Mouse (Mus musculus) hindbrain, embryonic 16.5 days (tissue): ENCODE results near the gene Dnaic1. TPM values are rescaled to one million over a fixed set of nuclear protein-coding genes. Genes with fewer than 3 reads are reported as not detected.

ENCODE experiments used
- ATAC-seq: fragments of 200-750 bp; cut with Nextera tagmentation; 2 replicates; pipeline ENCODE4 v1.8.0; 2017; ENCODE audit warnings: moderate TSS enrichment, moderate library complexity
- H3K27ac ChIP-seq: fragments of 300-500 bp; sonication (generic); 2 replicates; pipeline ENCODE4 v1.5.1; 2014; ENCODE audit warnings: low read depth, mild to moderate bottlenecking, control low read depth, low read length, moderate library complexity
- H3K27me3 ChIP-seq: fragments of 300-500 bp; sonication (generic); replicated peaks from 2 replicates; pipeline ENCODE4 v1.6.1; 2014; ENCODE audit warnings: low read length; ENCODE audit not compliant: control insufficient read depth, insufficient read depth
- H3K36me3 ChIP-seq: fragments of 300-500 bp; sonication (generic); 2 replicates; pipeline ENCODE4 v1.6.1; 2014; ENCODE audit warnings: mild to moderate bottlenecking, low read length, moderate library complexity, mixed read lengths; ENCODE audit not compliant: control insufficient read depth, insufficient read depth
- H3K4me1 ChIP-seq: fragments of 300-500 bp; sonication (generic); 2 replicates; pipeline ENCODE4 v1.6.1; 2014; ENCODE audit warnings: low read depth, low read length; ENCODE audit not compliant: control insufficient read depth, insufficient read depth
- H3K4me2 ChIP-seq: fragments of 300-500 bp; sonication (generic); 2 replicates; pipeline ENCODE4 v1.6.1; 2014; ENCODE audit warnings: mild to moderate bottlenecking, low read length, control low read depth, moderate library complexity
- H3K4me3 ChIP-seq: fragments of 300-500 bp; sonication (generic); 2 replicates; pipeline ENCODE4 v1.5.1; 2014; ENCODE audit warnings: mild to moderate bottlenecking, low read length, control low read depth, moderate library complexity
- H3K9ac ChIP-seq: fragments of 300-500 bp; sonication (generic); 2 replicates; pipeline ENCODE4 v1.6.1; 2014; ENCODE audit warnings: low read depth, mild to moderate bottlenecking, control low read depth, low read length, moderate library complexity
- H3K9me3 ChIP-seq: fragments of 300-500 bp; sonication (generic); 2 replicates; pipeline ENCODE4 v1.6.1; 2014; ENCODE audit warnings: mild to moderate bottlenecking, low read length, moderate library complexity; ENCODE audit not compliant: control insufficient read depth
- WGBS: fragments of 180-500 bp; shearing (Covaris S2); extraction: QIAGEN DNeasy Blood & Tissue Kit; methylation state at CpG from one replicate; pipeline ENCODE4 v1.1.7; 2014; 5-methylcytosine and 5-hydroxymethylcytosine counted together
- polyA plus RNA-seq: library from polyadenylated mRNA; unstranded; fragments of >200 nt; fragmentation: Nextera tagmentation; extraction: Ambion mirVana; gene quantifications from 2 replicates; pipeline ENCODE4 v1.2.1, GENCODE M21; 2015

The Dnaic1 gene
- 2.4 and 3.3 TPM in 2 replicates for polyA plus RNA-seq

- peak within 1 kb of the TSS; percentile 93 for H3K9ac ChIP-seq
- peak within 1 kb of the TSS; percentile 93 for H3K27ac ChIP-seq
- WGBS: under 1% methylated on average over 40 of the region's 41 CpGs
- H3K4me1 ChIP-seq: peaks cover 22% of the 10 kb centered on the region
- no peaks in the 10 kb centered on the region for H3K36me3 ChIP-seq
- peak; percentile 98 for ATAC-seq
- H3K4me2 ChIP-seq: peak within 1 kb of the TSS; percentile 66
- peak within 1 kb of the TSS; percentile 89 for H3K4me3 ChIP-seq
- H3K27me3 ChIP-seq: no peaks in the 10 kb centered on the region
- H3K9me3 ChIP-seq: no peaks in the 10 kb centered on the region
These were observed at the start of gene Dnaic1, which contains the start of gene Fam219a for GRCm38 (mm10) chr4:41569411-41569885. Gene Dnaic1 (plus strand): TSS chr4:41569775. Gene Fam219a (minus strand): TSS chr4:41569538.

GRCm38 (mm10) chr4:41520641-41521040, 48.9 kb upstream of the Dnaic1 start:
- Histone ChIP-seq H3K4me1 (no peaks in the 10 kb centered on the region), H3K9ac (no peak overlapping the region), H3K27ac (no peak overlapping the region), H3K9me3 (no peaks in the 10 kb centered on the region), H3K27me3 (no peaks in the 10 kb centered on the region), H3K4me3 (no peak overlapping the region), H3K4me2 (no peak overlapping the region), H3K36me3 (peaks cover 10% of the 10 kb centered on the region)
- WGBS: 58% methylated on average over 14 of the region's 14 CpGs
- no peak for ATAC-seq

- Histone ChIP-seq H3K27me3 (no peaks in the 10 kb centered on the region), H3K4me1 (peaks cover 12% of the 10 kb centered on the region), H3K9me3 (no peaks in the 10 kb centered on the region), H3K4me2 (no peak overlapping the region), H3K36me3 (peaks cover 10% of the 10 kb centered on the region), H3K9ac (no peak overlapping the region), H3K27ac (no peak overlapping the region), H3K4me3 (no peak overlapping the region)
- WGBS: 72% methylated on average over 6 of the region's 6 CpGs
- ATAC-seq: no peak
These were observed 47.4 kb upstream of the Dnaic1 start for GRCm38 (mm10) chr4:41522136-41522535.

- Histone ChIP-seq H3K9me3 (no peaks in the 10 kb centered on the region), H3K27me3 (no peaks in the 10 kb centered on the region), H3K36me3 (peaks cover 10% of the 10 kb centered on the region), H3K9ac (no peak overlapping the region), H3K4me1 (peaks cover 19% of the 10 kb centered on the region), H3K27ac (no peak overlapping the region), H3K4me3 (no peak overlapping the region), H3K4me2 (no peak overlapping the region)
- WGBS: 53% methylated on average over 5 of the region's 5 CpGs
- ATAC-seq: no peak
These were observed 46.8 kb upstream of the Dnaic1 start for GRCm38 (mm10) chr4:41522788-41523187.

- Histone ChIP-seq H3K4me2 (no peak overlapping the region), H3K9me3 (no peaks in the 10 kb centered on the region), H3K4me3 (no peak overlapping the region), H3K4me1 (peaks cover 29% of the 10 kb centered on the region), H3K36me3 (peaks cover 6% of the 10 kb centered on the region; the same call in 1 of the 2 replicates), H3K27me3 (no peaks in the 10 kb centered on the region), H3K27ac (no peak overlapping the region), H3K9ac (no peak overlapping the region)
- no peak for ATAC-seq
- 81% methylated on average over 7 of the region's 7 CpGs for WGBS
These were observed 45.7 kb upstream of the Dnaic1 start for GRCm38 (mm10) chr4:41523839-41524238.

GRCm38 (mm10) chr4:41524829-41525228, 44.7 kb upstream of the Dnaic1 start:
- whole genome bisulfite sequencing: 82% methylated on average over 9 of the region's 9 CpGs

GRCm38 (mm10) chr4:41526553-41526952, 43.0 kb upstream of the Dnaic1 start:
- ATAC-seq: 0 out of 2 replicates have a peak, but pooled peaks have one; percentile 19
- Histone ChIP-seq H3K9me3 (no peaks in the 10 kb centered on the region), H3K4me2 (no peak overlapping the region), H3K4me3 (no peak overlapping the region), H3K36me3 (no peaks in the 10 kb centered on the region), H3K9ac (no peak overlapping the region), H3K27me3 (no peaks in the 10 kb centered on the region), H3K27ac (peak overlapping the region; percentile 35; the same call in 1 of the 2 replicates), H3K4me1 (peaks cover 30% of the 10 kb centered on the region)
- 15% methylated on average over 7 of the region's 7 CpGs for WGBS

More at GRCm38 (mm10) chr4:41524829-41525228, 44.7 kb upstream of the Dnaic1 start:
- peaks cover 30% of the 10 kb centered on the region for H3K4me1 ChIP-seq
- H3K9me3 ChIP-seq: no peaks in the 10 kb centered on the region
- no peak overlapping the region for H3K4me3 ChIP-seq
- H3K27me3 ChIP-seq: no peaks in the 10 kb centered on the region
- no peak for ATAC-seq
- no peak overlapping the region for H3K4me2 ChIP-seq
- H3K27ac ChIP-seq: no peak overlapping the region
- H3K9ac ChIP-seq: no peak overlapping the region
- peaks cover 5% of the 10 kb centered on the region; the same call in 1 of the 2 replicates for H3K36me3 ChIP-seq

GRCm38 (mm10) chr4:41527076-41527475, 42.5 kb upstream of the Dnaic1 start:
- H3K9me3 ChIP-seq: no peaks in the 10 kb centered on the region
- ATAC-seq: 0 out of 2 replicates have a peak, but pooled peaks have one; percentile 3
- H3K4me3 ChIP-seq: no peak overlapping the region
- H3K4me1 ChIP-seq: peaks cover 30% of the 10 kb centered on the region
- no peak overlapping the region for H3K4me2 ChIP-seq
- H3K9ac ChIP-seq: peak overlapping the region; percentile 15; the same call in 1 of the 2 replicates
- 22% methylated on average over 13 of the region's 13 CpGs for WGBS
- H3K36me3 ChIP-seq: no peaks in the 10 kb centered on the region
- no peak overlapping the region; the same call in 1 of the 2 replicates for H3K27ac ChIP-seq
- H3K27me3 ChIP-seq: no peaks in the 10 kb centered on the region

GRCm38 (mm10) chr4:41527996-41528395, 41.6 kb upstream of the Dnaic1 start:
- 9% methylated on average over 8 of the region's 8 CpGs for WGBS
- H3K27me3 ChIP-seq: no peaks in the 10 kb centered on the region
- ATAC-seq: no peak
- no peak overlapping the region for H3K4me3 ChIP-seq
- H3K9ac ChIP-seq: no peak overlapping the region
- H3K9me3 ChIP-seq: no peaks in the 10 kb centered on the region
- H3K4me2 ChIP-seq: no peak overlapping the region
- no peak overlapping the region for H3K27ac ChIP-seq
- H3K36me3 ChIP-seq: no peaks in the 10 kb centered on the region
- H3K4me1 ChIP-seq: peaks cover 30% of the 10 kb centered on the region
